Mouse (Mus musculus) gastrocnemius, adult 8-10 months (tissue): Measurements from ENCODE around the gene Gm4881. TPM values are rescaled to one million over a fixed set of nuclear protein-coding genes. Genes with fewer than 3 reads are reported as not detected.

ENCODE experiments used
- DNase-seq, 2 experiments: peaks; one replicate each; pipeline ENCODE4 v3.0.0; 2022; ENCODE audit warnings: low spot score in 2 of 2
- total RNA-seq, 4 experiments: library from RNA; stranded (reverse); gene quantifications; 2 replicates each; pipeline ENCODE4 v1.2.4; 2022

Gene Gm4881
- total RNA-seq, 4 experiments from 2014 or later = not detected

DNA sequence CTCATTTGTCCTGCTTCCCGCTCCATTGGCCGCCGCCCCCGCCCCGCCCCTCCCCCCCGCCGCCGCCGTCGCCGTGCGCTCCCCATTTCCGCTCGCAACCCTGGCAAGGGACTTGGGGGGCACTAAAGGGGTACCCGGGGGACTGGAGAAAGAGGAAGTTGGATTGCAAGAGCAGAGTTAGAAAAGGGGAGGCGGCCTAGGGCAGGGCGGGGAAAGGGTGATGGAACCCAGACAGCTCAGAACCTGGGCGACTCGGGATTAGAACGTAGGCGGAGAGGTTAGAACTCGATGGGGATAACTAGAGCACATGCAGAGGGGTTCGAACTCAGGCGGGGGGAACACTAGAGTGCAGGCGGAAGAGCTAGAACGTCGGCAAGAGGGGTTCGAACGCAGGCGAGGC, 10.2 kb upstream of the Gm4881 start:
- DNase-seq = no peak

DNA sequence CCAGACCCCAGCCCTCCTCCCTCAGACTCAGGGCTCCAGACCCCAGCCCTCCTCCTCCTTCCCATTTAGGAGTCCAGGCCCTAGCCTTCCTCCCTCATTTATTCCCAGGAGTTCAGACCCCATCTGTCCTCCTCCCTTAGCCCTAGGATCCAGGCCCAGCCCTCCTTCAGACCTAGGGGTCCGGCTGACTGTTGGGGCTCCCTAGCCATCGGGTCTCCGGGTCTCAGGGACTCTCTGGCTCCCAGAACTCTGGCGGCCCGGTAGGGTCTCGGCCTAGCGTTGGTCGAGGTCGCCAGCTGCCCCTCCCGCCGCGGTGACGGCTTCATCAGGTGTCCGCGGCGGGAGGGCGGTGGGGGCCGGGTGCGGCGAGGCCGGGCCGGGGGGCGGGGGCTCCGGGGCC, 9.7 kb upstream of the Gm4881 start:
- DNase-seq = no peak

DNA sequence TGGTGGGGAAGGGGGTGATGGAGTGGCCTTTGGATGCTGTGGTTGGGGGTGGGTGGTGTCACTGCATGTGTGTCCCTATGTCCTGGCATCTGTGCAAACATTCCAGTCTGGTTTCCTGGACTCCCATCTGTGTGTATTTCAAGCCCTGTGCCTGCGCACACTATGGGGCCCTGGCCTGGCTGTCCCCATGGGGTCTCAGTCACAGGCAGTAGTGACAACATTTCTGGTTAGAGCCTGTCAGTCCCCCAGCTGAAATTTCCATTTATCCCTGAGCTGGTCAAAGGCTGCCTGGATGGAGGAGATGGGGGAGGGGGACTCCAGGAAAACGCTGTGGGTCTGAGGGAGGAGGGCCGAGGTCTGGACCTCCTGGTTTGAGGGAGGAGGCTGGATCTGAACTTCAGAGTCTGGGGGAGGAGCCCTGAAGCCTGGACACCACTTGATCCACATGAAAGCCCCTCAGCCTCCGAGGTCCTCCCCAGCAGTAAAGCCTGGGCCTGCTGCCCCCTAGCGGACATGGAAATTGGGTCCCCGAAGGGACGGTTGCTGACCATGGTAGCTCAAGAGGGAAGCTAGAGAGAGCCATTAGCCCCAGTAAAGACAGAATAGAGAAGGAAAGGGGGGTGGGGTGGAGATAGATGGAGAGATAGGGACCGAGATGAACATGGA, 5.8 kb upstream of the Gm4881 start:
- DNase-seq = peak; percentile 25 to 28

DNA sequence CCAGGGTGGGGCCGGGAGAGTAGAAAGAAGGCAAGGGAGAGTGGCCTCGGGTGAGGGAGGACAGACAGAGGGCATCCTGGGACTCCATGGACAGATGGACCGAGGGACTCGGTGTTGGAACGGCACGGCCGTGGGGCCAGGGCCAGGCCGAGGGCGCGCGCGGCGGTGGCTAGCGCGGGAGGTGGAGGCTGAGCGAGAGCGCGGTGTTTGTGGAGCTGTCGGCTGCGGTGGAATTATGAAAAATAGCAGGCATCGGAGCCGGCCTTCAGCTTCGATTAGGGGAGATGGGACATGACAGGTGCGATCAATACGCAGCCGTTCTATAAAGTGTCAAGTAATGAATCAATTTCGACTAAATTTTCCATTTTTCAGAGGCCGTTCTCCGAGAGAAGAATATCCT, 4.5 kb upstream of the Gm4881 start:
- no peak for DNase-seq

DNA sequence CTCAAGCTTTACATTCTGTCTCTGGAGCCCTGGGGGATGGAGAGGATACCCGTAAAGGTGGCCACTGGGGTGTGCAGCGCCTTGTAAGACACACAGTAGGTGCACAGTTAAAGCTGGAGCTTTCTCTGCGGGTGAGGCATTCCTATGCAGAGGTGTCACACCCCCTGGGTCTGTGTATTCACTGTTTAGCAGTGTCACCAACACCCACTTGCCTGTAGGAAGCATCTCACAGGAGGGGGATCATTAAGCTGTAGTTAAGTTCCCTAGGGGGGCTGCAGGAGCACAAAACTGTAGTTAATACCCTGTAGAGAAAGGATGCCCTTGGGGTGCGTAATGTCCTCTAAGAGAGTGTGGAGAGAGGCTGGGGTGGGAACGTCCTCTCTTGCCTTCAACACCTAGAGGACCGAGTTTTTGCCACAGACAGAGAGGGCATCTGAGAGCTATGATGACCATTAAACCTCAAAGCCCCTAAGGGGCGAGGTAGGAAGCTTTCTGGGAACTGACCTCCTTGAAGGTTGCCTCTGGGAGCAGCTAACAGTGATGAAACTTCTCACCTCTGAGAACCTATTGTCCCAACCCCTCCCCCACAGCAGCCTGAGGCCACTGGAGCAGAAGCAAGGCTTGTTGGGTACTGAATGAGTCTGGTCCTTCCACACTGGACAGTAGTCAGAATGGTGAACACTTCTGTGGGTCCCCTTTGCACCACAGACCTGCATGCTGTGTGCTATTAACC, 3.2 kb upstream of the Gm4881 start:
- no peak for DNase-seq

DNA sequence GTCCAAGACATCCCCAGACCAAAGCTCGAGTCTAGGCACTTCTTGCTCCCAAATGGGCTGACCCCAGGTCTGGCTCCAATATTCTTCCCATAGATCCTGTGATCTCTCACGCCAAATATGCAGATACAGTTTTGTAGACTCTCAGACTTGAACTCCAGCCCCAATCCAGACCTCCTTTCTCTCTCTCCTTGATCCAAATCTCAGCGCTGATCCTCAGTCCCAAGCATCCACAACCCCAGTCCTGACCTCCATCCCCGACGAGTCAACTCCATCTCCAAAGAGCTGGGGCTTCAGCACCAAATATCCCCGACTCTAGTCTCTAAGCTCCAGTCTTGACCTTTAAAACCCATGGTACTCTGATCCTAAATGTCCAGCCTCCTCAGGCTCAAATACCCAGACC, 653 bp downstream of the Gm4881 start:
- no peak for DNase-seq

DNA sequence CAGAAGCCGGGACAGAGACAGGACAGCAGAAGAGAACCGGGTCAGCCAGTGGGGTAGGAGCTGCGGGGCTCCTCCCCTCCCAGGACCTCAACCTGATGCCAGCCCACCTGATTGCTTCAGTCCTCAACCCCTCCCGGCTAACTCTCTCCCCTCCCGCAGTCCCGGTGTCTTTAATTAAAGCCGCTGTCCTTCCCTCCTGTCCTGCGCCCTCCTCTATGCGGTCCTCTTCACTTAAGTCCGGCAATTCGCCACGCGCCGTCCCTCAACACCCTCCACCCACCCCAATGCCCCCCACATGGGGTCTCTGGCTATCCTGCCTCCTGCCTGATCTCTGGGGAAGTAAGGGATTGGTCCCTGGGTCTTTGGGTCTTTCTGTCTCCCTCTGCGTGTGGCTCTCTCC, 12.6 kb downstream of the Gm4881 start:
- no peak for DNase-seq

DNA sequence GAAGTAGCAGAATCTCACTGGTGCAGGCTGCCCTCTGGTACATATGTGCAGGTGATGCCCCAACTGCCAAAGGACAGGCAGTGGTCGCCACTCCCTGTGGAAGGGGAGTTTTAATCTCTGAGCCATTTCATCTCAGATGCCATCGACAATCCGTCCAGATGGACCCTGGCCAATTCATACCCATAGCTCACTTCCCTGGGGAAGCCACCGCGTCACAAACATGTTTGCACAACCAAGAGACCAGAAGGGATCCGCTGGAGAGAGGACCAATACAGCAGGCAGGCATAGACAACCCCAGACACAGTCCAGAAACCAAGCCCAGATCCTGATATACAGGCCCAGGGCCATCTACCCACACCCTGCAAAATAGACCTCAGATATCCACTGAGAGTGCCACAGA, 13.8 kb downstream of the Gm4881 start:
- DNase-seq = no peak

DNA sequence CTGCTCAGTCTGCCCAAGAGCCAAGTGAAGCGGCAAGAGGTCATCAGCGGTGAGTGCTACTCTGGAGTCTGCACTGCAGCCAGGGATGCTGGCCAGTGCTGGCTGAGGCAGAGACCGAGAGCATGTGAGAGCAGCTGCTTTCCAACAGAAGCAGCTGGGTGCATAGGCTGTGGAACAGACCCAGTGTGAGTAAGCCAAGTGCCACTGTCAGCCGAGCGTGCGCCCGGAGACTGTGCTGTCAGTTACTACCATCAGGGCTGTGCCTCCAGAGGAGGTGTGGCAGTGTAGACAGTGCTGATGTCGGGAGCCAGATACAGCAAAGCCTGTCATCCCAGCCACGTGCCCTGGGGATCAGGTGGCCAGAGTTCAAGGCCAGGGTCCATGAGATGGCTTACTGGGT, 24.6 kb downstream of the Gm4881 start:
- peak; percentile 68 to 79 for DNase-seq

DNA sequence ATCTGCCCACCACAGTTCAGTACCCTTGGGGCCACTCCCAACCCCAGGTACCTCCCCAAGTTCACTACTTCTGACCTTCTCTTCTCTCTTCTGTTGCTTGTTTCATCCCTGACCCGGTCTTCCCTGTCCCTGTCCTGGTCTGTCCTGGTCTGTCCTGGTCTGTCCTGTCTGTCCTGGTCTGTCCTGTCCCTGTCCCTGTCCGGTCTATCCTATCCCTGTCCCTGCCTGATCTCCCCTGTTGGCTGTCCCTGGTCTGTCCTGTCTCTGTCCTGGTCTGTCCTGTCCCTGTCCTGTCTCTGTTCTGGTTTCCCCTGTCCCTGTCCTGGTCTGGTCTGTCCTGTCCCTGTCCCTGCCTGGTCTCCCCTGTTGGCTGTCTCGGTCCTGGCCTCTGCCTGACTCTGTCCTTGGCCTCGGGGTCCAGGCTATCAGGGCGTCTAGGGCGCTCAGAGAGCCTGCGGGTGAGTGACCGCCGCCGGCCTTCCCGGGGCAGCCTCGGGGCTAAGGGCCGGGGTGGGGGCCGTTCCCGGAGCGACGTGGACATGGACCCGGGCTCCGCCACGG, 25.5 kb downstream of the Gm4881 start:
- DNase-seq = no peak

DNA sequence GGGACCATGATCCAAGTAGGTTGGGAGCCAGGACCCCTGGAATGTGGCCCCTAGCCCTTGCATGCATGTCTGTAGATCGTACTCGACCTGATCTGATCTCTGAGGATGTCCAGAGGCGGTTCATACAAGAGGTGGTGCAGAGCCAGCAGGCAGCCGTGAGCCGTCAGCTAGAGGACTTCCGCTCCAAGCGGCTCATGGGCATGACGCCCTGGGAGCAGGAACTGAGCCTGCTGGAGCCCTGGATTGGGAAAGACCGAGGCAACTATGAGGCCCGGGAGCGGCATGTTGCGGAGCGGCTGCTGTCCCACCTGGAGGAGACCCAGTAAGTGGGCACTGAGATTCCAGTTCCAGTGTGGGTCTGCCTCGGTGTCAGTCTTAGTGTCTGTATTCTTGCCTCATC, 31.8 kb downstream of the Gm4881 start:
- DNase-seq = no peak

DNA sequence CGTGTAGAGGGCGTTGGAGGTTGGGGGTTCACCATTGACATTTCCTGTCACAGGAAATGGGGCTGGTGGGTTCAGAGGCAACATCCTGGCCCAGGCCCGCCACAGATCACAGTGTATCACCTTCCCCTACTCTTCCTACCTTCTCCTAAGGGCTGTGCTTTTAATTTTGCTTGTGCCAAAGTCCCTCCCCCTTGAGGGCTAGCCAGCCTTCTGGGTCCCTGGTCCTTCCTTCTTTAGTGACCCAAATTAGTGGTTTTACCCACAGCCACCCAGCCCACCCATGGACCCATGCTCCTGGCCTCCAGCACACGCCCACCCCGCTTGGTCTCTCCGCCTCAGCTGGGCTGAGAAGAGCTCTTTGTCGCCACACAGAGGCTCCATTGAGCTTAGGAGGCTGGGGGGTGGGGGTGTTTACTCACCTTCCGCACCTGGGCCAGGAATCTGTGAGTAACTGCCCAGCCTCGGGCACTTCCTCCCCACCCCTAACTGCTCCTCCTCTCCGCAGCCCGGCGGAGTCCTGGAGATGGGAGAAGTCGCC, 37.0 kb downstream of the Gm4881 start:
- no peak for DNase-seq

DNA sequence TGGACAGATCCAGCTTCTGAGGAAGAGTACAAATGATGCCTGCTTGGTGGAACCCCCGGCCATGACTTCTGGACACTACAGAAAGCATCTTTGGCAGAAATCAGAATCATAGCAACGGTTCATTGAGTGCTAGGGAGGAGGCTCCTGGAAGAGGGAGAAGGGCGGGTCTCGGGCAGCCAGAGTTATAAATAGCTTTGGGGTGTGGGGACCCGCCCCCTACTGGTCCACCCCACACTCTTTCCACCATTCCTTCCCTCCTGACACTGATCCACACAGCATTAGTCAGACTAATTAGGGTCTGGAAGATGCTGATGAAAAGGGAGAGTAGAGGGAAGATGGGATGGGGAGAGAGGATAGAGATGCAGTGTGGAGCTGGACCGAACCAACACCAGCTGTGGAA, 37.7 kb downstream of the Gm4881 start:
- no peak for DNase-seq

DNA sequence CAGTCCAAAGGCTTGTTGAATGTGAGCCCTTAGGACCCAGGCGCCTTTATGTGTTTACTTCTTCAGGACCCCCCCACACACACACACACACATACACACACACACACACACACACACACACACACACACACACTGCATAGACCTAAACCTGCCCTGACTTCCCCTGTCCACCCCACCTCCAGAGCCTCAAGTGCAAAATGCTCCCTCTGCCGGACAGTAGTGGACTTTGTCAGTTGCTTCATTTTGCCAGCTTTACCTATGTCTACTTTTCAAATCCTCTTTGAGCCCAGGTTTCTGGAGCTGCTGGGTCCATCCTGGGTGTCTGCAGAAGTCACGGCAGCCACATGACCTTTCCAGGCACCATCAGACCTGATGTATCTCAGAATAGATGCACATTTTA, 39.4 kb downstream of the Gm4881 start:
- no peak for DNase-seq

DNA sequence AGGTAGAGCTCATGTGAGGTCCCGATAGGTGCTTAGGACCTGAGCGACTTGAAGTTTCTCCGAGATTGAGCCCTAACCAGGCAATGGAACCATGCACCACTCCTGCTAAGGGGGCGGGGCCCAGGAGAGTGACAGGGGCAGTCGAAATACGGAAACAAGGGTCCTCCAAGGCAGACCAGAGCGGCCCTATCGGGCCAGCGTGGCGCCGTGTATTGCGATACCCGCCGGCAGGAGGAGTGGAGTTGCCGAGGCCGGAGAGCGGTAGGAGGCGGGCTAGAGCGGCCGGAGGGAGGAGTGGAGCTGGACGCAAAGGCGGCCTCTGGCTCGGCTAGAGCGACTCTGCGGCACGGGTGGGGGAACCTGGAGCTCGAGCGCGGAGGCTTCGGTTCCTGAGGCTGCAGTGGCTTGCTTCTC, 40.2 kb downstream of the Gm4881 start:
- peak; percentile 97 to 98 for DNase-seq

DNA sequence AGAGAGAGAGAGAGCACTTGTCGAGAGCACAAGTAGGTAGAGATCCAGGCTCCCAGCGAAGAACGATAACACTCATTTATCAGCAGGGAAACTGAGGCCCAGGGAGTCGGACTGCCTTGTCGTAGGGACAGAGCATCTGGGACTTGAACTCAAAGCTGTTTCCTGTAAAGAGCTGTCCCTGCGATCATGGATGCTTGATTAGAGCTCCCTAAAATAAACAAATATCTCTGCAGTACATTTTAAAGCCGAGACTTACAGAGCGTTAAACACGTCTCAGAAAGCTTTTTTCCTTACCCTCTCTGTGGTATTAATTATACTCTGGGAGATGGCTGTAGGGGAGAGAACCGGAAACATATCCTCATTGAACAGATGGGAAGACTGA, 40.9 kb downstream of the Gm4881 start:
- DNase-seq = no peak

DNA sequence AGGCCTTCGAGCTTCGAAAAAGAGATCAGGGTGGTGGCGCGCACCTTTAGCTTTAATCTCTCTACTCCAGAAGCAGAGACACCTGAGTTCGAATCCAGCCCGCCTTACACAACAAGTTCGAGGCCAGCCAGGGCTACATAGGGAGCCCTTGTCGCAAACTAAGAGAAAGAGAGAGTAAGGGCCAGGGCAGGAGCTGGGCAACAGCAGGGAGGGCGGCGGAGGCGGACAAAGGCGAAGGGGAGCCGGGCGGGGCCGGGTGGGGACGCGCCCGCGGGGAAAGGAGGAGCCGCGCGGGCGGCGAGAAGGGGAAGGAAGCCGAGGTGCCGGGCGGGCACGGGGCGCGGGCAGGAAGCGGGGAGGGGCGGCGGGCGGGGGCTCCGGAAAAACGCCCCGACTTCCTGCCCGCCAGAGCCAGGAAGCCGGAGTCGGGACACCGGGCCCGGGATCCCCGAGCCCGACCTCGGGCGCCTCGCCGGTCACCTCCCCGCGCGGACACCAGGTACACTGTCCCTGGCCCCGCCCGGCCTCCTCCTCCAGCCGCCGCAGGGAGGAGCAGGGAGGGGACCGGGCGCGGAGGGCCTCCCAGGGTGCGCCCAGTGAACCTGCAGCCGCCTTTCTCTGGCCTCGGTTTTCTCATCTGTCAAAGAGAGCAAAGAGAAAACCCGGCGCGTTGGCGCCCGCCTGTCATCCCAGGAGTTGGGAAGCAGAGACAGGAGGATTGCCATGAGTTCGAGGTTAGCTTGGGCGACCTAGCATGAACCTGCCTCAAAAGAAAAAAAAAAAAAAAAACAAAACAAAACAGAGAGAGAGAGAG, 41.5 kb downstream of the Gm4881 start, which contains the start of gene Arhgef1:
TSS of gene Arhgef1 (plus strand) at position 283 of the 814 bp plus-strand sequence.
- peak; percentile 29 to 30 for DNase-seq

DNA sequence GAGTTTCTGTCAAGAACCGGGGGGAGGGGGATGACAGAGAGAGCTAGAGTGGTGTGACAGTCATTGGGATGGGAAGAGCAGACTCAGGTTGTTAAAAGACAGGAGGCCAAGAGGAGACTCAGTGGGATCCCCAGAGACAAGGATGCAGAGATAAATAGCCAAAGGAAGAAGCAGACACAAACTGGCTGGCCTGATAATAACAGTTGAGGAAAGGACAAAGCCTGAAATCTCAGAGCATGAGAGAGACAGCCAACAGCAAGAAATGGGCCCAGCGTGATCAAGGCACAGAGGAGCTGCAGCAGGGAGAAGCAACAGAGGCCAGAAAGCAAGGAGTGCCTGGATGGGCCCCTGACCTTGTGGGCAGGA, 42.0 kb downstream of the Gm4881 start:
- no peak for DNase-seq

DNA sequence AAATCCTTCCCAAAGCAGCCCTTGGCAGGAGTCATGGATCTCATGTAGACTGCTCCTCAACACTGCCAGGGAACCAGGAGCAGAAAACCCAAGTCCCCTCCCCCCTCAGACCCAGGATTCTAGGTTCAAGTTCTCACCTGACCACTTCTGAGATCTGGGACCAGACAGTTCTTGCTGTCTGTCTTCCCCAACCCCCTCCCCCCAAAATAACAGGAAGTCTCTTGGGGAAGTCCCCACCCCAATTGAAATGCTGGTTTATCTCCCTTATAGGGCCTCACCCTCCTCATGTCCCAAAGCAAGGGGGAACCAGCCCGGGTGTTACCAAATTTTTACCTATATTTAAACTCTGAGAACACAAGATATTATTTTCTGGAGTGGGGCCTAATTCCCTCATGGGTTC, 42.5 kb downstream of the Gm4881 start:
- no peak for DNase-seq

DNA sequence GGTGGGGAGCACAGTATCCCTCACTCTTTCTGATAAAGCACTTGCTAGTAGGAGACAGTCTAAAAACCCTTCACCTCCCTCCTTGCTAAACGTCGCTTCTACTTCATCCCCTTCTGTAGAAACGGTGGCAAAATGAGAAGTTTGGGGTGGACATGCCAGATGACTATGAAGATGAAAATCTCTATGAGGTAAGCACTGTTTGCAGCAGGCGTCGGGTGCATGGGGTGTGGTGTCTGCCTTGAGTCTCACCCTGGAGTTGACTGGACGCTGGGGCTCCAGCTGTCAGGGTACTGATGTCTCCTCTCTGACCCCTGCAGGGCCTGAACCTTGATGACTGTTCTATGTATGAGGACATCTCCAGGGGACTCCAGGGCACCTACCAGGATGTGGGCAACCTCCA, 43.2 kb downstream of the Gm4881 start:
- DNase-seq = no peak

DNA sequence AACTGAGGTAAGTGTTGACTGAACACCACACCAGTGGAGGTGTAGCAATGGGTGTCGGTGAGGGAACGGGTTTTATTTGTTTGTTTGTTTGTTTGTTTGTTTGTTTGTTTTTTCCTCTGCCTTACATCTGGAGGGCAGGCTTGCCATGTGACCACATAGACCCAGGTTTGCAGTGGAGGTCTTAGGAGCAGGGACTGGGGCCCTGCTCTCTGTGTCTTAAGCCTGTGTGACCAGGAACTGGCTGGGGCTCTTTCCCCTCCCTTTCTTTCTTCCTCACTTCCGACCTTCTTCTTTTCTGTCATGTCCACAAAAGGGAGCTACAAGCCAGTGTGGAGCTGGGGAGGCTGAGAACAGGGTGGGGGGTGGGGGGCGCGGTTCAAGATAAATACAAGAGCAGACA, 46.3 kb downstream of the Gm4881 start:
- no peak for DNase-seq

DNA sequence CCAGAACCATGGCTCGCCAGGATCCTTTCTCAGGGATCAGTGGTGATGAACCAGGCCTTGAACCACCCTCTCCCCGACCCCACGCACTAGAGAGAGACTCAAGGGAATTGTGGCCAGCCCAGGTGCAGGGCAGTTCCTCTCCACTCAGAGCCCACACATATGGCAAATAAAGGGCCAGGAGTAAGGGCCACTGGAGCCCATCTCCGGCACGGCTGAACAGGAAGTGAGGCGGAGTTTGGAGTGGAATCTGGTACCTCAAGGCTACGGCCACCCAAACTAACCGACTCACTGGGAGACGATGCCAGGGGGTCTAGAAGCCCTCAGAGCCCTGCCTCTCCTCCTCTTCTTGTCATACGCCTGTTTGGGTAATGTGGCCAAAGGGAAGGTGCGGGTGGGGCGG, 47.1 kb downstream of the Gm4881 start, which contains the start of gene Cd79a:
TSS of gene Cd79a (plus strand) at position 158 of the 400 bp plus-strand sequence.
- no peak for DNase-seq
